Mouse (Mus musculus) right cerebral cortex, adult 2 months (tissue): Measurements from ENCODE around the gene Esyt1.
"Not testable (repeated sequence)": the region's sequence is repeated elsewhere in the genome, so short reads cannot be mapped to it uniquely, and the experiment has no call there.

Experiments used
- DNase-seq, 2 experiments: peaks; one replicate each; pipeline ENCODE4 v3.0.0; 2021 to 2022; ENCODE audit warnings: low spot score in 2 of 2

Gene Esyt1

DNA sequence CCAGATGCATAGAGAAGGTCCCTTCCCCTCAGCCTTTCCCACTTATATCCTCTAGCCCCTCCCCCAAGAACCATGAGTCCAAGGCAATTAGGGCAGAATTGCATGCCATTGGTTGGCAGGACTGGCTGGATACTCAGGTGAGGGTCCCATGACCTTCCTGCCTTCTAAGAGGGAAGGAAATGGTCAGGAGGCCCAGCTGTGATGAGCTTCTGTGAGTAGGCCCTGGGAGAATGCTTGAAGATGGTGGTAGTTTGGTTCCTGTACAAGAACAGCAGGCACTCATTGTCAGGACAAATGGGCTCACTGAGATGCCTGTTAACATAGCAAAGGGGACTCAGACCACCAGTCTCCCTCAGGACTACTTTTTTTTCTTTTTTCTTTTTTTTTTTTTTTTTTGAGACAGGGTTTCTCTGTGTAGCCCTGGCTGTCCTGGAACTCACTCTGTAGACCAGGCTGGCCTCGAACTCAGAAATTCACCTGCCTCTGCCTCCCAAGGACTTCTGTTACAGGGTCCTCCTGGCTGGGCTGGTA, 12.7 kb upstream of the Esyt1 start:
- no peak for DNase-seq

DNA sequence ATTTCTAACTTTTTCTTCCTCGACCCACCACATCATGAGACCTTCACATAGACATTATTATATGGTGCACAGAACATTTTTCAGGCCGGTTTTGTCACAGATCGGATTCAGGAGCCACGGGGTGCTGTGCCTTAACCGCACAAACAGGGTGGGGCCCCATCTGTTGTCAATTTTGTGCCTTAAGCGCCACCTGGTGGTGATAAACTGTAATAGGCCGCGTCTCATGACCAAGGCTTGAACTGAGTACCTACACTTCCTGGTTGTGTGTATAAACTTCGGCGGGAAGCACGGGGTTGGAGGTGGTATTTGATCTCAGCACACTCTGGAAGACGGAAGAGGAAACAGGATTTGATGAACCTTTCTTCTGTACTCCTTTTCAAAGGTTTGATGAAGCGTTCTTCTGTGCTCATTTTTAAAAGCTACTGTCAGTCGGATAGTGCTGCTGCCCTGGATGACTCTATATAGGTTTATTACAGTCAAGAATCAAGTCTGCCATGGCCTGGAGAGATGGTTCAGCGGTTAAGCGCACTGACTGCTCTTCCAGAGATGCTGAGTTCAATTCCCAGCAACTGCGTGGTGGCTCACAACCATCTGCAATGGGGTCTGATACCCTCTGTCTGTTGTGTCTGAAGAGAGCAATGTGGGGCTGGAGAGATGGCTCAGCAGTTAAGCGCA, 10.7 kb upstream of the Esyt1 start:
- peak; percentile 93 to 95 for DNase-seq

DNA sequence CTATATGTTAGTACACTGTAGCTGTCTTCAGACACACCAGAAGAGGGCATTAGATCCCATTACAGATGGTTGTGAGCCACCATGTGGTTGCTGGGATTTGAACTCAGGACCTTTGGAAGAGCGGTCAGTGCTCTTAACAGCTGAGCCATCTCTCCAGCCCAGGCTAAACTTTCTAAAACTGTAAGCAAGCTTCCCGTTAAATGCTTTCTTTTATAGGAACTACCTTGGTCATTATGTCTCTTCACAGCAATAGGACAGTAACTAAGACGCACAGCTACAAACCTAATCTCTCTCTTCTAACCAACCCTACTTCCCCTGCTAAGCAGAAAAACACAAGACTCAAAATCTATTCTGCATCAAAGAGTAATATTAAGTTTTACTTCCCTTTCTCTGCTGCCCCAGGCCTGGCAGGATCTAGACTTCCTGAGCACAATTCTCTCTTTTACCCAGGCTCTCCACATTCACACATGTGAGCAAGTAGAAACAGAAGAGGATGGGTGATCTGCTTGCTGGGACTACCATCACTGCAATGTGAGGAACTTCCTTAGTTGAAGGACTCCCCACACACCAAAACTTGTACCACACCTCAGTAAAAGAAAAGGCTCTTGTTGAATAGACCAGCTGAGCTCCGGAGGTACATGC, 10.1 kb upstream of the Esyt1 start:
- DNase-seq, result no peak

DNA sequence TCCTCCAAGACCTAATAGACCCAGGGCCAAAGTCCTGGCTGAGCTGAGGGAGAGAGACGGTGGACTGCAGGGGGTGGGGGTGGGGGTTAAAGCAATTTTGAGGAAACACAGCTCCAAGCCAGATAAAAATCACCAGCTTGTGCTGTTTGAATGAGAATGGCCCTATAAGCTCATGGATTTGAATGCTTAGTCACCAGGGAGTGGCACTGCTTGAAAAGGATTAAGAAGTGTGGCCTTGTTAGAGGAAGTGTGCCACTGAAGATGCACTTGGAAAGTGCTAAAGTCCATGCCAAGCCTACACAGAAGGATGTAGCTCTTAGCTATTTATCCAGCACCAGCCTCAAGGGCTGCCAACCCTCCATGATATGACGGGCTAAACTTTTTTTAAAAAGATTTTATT, 9.5 kb upstream of the Esyt1 start:
- DNase-seq, result no peak

DNA sequence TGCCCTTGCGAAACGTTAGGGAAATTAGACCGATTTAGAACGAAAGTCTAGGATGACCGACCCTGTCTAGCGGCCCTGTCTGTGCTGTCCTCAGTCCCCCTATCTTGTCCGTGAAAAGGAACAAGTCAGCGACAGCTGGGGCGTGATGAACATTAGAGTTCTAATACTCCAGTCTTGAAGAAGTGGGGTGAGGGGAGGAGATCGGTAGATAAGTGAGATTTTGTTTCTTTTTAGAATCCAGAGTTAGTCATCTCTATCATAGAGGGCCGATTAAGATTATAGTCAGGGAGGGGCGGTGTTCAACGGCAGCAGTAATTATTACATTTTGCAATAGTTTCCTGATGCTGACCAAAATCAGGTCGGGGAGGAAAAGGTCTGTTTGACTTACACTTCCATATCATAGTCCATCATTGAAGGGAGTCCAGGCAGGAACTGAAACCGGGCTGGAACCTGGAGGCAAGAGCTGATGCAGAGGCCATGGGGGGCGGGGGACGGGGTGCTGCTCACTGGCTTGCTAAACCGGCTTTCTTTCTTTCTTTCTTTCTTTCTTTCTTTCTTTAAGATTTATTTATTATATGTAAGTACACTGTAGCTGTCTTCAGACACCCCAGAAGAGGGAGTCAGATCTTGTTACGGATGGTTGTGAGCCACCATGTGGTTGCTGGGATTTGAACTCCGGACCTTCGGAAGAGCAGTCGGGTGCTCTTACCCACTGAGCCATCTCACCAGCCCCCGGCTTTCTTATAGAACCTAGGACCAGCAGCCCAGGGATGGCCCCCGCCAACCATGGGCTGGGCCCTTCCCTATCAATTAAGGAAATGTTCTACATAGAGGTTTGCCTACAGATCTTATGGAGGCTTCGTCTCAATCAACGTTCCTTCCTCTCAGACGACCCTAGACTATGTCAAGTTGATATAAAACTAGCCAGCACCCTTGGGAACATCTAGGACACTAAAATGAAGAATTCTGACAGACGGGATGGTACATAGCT, 990 bp upstream of the Esyt1 start:
- no peak for DNase-seq

DNA sequence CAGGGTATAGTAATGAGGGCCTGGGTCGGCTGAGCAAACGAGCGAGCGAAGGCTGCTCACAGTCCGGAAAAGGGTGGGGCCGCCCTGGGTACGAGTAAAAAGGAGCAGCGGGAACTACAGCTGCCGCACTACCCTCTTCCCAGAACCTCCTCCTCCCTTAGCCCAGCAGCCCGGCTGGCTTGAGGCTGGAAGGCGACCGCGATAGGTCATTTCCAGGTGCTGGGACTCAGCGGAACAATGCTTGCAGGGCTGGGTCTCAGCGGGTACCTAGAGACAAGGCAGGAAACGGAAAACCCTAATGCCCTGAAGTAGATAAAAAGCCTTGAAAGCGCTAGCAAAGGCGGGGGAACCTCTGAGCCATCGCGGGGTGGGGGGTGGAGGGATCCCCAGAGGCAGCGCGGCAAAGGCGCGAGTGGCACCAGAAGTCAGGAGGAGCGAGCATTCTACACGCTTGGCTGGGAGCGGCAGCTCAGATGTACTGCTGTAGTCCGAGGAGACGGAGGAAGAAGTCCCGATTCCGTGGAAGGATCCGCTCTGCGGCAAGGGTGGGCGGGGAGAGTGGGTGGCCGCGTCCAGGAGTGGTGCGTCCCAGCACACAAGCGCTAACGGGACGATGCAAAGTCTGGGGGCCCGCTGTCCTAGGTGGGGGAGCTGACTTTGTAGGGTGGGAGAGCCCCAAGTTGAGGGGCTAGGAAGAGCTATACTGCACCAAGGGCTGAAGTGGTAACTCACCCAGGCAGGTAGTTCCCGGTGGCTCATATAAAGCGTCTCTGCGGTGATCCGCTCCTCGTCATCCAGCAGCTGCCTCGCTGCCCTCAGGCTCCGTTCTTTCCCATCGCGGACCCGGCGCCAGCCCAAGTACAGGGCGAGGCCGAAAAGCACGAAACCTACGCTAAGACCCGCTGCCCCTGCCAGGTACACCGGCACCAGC, 674 bp downstream of the Esyt1 start:
- DNase-seq, result peak; percentile 54 to 58

DNA sequence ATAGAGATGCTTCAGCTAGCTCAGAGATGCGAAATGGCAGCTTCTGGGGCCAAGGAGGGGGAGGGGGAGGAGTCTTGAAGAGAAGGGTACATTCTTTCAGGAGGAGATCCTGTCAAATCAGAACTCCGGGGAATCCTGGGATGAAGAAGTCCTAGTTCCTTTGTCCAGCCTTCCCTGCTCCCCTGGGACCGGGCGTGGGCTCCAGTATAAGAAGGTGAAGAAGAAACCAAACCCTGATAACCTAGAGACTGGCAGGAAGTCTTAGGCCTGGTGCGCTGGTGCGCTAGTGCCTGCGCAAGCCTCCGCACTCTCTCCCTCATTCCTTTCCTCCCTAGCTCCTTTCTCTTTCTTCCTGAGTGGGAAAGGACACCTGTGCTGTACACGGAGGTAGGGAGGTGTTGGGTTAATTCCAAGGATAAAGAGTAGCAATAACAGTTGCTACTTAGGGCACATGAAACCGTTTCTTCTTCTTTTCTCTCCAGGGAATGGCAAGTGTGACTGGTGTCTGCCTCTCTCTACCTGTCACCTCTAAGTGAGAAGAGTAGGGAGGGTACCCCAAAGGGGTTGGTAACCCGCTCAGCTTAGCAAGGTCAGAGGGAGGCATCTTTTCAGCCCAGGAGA, 1.4 kb downstream of the Esyt1 start:
- no peak for DNase-seq

DNA sequence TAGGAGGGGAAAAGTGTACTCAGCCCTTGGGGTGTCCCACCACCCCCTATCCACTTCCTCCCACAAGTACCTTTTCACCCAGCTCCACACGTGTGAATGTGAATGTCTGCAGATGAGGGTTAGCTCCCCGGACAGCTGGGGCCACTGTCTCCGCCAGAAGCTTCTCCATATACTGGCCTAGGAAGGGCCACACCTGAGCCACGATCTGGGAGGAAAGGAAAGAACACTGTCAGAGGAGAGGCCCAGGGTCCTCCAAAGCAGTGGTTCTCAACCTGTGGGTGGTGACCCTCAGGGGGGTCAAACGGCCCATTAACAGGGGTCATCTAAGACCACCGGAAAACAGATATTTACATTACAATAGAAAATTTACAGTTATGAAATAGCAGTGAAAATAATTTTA, 3.3 kb downstream of the Esyt1 start:
- DNase-seq, result no peak

DNA sequence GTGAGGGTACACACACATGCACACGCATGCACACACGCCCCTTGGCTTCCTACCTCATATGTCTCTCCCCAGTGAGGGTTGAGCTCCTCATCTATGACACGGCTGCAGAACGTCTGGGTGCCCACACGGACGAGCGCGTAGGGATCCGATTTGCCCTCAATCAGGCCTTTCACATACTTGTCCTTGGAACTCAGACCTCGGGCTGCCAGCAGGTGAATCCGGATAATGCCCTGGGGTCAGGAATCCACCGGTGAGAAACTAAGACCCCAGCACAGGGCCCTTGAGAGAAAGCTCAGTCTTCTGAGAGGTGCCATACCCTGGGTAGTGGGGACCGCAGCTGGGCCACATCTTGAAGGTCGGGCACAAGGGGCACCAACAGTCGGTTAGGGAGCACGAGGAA, 5.1 kb downstream of the Esyt1 start:
- no peak for DNase-seq

DNA sequence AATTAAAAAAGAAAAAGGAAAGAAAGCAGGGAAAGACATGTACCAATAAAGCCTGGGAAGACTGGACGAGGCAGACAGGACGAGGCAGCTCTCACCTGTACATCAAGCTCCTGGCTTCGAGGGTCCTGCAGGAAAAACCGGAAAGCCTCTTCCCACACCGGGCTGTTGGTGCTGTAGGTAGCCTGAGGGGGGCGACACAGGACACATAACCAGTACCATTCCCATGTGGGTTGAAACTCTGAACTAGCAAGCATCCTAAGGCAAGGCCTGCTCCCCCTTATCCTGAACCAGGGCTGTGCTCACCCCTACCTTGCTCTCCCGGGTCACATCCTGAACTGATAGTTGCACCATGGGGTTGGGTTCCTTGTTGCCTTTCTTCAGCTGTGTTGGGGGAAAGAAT, 6.8 kb downstream of the Esyt1 start:
- DNase-seq, result peak; percentile 37 to 53

DNA sequence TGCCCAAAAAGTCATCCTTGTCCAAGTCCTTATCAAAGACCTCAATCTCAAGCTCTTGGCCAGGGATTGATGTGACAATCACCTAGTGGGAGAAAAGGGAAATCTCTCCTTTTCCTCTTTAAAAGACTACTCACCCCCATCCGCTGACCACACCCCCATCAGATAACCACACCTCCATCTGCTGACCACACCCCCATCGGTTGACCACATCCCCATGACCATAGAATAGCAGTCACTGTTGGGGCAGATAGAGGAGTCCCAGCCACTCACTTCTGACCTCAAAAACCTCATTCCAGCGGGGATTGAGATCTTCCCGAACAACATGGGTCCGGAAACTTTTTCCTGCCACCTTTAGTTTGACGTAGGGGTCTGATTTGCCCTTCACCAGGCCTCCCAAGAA, 9.0 kb downstream of the Esyt1 start:
- DNase-seq, result no peak

DNA sequence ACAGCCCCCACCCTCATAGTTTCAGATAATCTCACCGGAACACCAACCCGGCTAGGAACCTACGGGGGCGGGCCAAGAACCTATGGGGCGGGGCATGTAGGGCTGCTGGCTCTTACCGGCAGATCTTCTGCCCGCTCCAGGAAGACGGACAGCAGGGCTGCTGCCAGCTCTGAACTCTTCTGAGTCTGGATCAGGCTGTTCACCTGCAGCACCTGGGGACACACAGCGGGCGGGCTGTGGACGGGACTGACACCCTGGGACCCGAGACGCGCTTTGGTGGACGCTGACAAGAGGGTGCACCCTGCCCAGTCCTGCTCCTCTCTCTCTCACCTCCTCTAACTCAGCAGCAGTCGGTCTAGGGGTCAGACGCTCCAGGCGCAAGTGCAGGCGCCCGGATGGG, 9.6 kb downstream of the Esyt1 start:
- no peak for DNase-seq

DNA sequence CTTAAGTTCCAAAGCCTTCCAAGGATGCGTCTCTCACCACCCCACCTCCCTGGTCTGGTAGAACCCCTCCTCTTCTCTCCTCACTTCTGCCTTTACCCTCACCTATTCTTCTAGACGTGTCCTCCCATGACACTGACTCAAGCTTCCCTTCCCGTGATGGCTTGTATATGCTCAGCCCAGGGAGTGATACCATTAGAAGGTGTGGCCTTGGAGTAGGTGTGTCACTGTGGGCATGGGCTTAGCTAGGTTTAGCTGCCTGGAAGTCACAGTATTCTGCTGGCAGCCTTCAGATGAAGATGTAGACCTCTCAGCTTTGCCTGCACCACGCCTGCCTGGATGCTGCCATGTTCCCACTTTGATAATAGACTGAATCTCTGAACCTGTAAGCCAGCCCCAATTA, 10.6 kb downstream of the Esyt1 start:
- no peak for DNase-seq

DNA sequence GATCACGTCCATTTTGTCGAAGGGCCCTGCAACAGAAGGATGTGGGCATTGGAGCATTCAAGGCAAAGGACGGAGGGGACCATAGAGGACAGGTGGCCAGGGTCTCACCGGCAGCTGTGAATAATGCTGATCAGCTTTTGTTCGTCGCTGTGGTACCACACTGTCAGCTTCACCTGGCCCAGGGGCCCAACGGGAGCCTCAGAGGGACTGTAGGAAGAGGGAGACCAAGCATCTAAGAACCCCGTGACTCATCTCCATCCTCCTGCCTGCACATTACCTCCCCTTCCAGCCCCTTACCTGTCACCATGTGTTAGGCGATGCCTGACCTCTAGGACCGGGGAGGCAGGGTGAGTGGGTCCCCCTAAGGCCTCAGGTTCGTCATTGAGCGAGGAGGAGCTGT, 13.9 kb downstream of the Esyt1 start:
- no peak for DNase-seq

DNA sequence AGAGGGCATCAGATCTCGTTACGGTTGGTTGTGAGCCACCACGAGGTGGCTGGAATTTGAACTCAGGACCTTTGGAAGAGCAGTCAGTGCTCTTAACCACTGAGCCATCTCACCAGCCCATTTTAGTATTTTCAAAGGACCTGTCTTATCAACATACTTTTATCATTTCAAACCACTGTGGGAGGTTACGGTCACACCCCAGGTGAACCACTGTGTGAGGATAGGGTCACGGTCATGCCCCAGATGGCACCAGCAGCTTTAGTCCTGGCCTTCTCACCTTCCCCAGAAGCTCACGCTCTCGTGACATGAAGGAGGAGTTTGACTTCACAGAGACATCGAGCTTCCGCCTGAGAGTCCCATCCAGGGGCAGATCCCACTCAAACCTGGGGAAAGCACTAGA, 14.5 kb downstream of the Esyt1 start:
- no peak for DNase-seq

DNA sequence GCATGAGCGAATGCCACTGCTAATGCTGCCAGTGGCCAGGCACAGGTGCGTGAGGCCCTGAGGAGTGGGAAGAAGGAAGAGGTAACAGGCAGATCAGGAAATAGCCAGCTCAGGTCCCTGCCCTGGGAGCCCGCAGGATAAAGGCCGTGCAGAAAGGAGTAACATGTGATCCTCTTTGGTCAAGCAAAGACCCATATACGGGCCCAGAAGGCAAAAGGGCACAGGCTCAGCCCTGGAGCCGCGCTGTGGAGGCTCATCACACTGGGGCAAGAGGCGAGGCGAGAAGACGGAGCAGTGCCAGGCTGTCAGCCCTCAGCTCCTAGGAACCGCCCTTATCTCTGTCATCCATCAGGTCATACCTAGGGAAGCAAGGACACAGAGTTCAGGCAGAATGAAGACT, 15.4 kb downstream of the Esyt1 start:
- no peak for DNase-seq

DNA sequence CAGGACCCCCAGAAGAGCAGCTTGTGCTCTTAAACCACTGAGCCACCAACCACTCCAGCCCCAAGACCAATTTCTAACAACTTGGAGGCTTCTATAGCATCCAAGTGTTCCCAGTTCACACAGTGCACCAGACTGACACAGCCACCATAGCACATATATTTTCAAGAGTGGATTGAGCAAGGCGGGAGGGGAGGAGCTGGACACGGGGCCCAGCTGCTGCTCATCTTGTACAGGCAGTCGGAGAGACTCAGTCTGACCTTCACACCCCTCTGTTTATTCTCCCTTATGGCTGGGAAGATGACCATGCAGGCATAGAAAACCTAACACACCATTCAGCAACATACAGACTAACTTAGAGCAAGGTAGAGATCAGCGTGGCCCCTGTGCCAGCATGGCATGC, 15.8 kb downstream of the Esyt1 start:
- no peak for DNase-seq

DNA sequence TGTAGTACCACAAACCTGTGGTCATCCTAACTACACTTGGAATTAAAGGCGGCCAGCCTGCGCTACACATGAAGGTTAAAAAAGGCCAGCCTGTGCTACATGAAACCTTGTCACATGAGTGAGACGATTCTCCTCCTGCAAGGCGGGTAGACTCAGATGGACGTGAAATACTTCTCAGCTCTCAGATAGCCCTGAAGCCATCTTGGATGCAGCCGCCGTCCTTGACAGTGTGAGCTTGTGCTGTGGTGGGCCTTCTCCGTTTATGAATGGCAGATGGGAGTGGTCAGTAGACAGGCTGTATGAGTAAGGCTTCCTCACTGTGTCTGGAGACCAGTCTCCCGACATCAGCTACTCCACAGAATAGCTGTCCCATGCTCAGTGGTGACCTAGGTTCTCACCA, 16.5 kb downstream of the Esyt1 start:
- no peak for DNase-seq

DNA sequence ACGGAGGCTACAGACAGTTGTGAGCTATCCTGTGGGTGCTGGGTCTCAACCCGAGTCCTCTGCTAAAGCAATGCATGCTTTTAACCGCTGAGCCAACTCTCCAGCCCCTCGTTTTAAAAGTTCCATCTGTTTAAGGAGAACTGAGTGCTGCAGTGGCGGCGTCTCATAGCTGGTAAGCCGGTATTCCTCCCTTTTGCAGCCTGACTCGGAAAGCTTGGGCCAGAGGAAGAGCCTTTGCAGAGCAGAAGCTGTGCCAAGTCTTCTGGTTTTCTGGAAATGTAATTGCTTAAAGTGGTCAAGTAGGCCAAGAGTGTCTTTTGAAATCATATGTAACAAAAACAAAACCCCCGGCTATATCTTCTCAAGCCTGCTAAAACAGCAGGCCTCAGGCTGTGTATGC, 17.4 kb downstream of the Esyt1 start:
- no peak for DNase-seq

DNA sequence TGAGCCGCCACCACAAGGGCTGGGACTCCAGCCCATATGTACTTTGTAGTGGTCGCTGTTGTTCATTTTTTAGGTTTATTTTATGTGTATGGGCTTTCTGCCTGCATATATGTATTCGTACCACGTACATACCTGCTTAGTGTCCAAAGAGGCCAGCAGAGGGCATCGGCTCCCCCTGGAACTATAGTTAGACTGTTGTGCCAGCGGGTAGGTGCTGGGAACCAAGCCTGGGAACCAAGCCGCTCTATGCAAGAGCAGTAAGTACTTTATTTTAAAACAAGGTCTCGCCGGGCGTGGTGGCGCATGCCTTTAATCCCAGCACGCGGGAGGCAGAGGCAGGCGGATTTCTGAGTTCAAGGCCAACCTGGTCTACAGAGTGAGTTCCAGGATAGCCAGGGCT, 19.7 kb downstream of the Esyt1 start:
- no peak for DNase-seq

DNA sequence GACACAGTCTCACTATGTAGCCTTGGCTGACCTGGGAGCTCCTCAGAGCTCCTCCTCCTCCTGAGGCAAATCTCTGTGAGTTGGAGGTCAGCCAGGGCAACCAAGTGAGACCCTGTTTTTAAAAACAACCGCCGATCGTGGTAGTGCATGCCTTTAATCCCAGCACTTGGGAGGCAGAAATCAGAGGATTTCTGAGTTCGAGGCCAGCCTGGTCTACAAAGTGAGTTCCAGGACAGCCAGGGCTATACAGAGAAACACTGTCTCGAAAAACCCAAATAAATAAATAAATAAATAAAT, 20.4 kb downstream of the Esyt1 start:
- DNase-seq, result not testable (repeated sequence)
